Mouse (Mus musculus) heart, postnatal 0 days (tissue): ENCODE measurements around the gene Rab26. TPM values are rescaled to one million over a fixed set of nuclear protein-coding genes. Genes with fewer than 3 reads are reported as not detected.

Experiments used
- ATAC-seq: fragments of 200-750 bp; cut with Nextera tagmentation; 2 replicates; pipeline ENCODE4 v1.8.0; 2017; ENCODE audit warnings: low read depth, moderate number of reproducible peaks, moderate library complexity; ENCODE audit not compliant: insufficient read depth
- DNase-seq: peaks from one replicate; pipeline ENCODE4 v3.0.0-alpha.2; 2016; ENCODE audit warnings: low spot score
- H3K27ac ChIP-seq: fragments of 300-500 bp; sonication (generic); 2 replicates; pipeline ENCODE4 v1.5.1; 2014; ENCODE audit warnings: low read depth, mild to moderate bottlenecking
- H3K27me3 ChIP-seq: fragments of 300-500 bp; sonication (generic); 2 replicates; pipeline ENCODE4 v1.6.1; 2014; ENCODE audit warnings: low read length, mixed read lengths; ENCODE audit not compliant: control insufficient read depth, insufficient read depth
- H3K36me3 ChIP-seq: fragments of 300-500 bp; sonication (generic); replicated peaks from 2 replicates; pipeline ENCODE4 v1.6.1; 2014; ENCODE audit warnings: low read length, mixed read lengths; ENCODE audit not compliant: control insufficient read depth, insufficient read depth
- H3K4me1 ChIP-seq: fragments of 300-500 bp; sonication (generic); 2 replicates; pipeline ENCODE4 v1.6.1; 2014; ENCODE audit warnings: antibody characterized with exemption; ENCODE audit not compliant: control insufficient read depth, insufficient read depth
- H3K4me2 ChIP-seq: fragments of 300-500 bp; sonication (generic); 2 replicates; pipeline ENCODE4 v1.6.1; 2014; ENCODE audit warnings: low read depth, mild to moderate bottlenecking, low read length, moderate library complexity
- H3K4me3 ChIP-seq: fragments of 300-500 bp; sonication (generic); 2 replicates; pipeline ENCODE4 v1.5.1; 2014; ENCODE audit warnings: low read depth, low read length
- H3K9ac ChIP-seq: fragments of 300-500 bp; sonication (generic); replicated peaks from 2 replicates; pipeline ENCODE4 v1.6.1; 2014; ENCODE audit warnings: low read depth, low read length, mixed read lengths
- H3K9me3 ChIP-seq: fragments of 300-500 bp; sonication (generic); replicated peaks from 2 replicates; pipeline ENCODE4 v1.6.1; 2016; ENCODE audit warnings: low read length; ENCODE audit not compliant: control insufficient read depth
- CTCF ChIP-seq: IDR thresholded peaks from 2 replicates; pipeline ENCODE4 v1.5.1; 2016; ENCODE audit warnings: antibody characterized with exemption, control low read depth, low read depth
- EP300 ChIP-seq: IDR thresholded peaks from 2 replicates; pipeline ENCODE4 v1.6.1; 2016; ENCODE audit warnings: antibody characterized with exemption, low read depth
- WGBS: fragments of 180-500 bp; shearing (Covaris S2); extraction: QIAGEN DNeasy Blood & Tissue Kit; methylation state at CpG from one replicate; pipeline ENCODE4 v1.1.7; 2014; 5-methylcytosine and 5-hydroxymethylcytosine counted together
- polyA plus RNA-seq: library from polyadenylated mRNA; unstranded; fragments of >200 nt; fragmentation: Nextera tagmentation; extraction: Ambion mirVana; gene quantifications from 2 replicates; pipeline ENCODE4 v1.2.1, GENCODE M21; 2015
- total RNA-seq: library from RNA; depleted of rRNA; stranded (reverse); fragments of >200 nt; gene quantifications from 2 replicates; pipeline ENCODE4 v1.2.3, GENCODE M21; 2014; ENCODE audit warnings: low replicate concordance

Rab26 gene
- total and polyA plus RNA-seq, 2 experiments from 2014 or later = 0.46 TPM; not detected in 1

DNA sequence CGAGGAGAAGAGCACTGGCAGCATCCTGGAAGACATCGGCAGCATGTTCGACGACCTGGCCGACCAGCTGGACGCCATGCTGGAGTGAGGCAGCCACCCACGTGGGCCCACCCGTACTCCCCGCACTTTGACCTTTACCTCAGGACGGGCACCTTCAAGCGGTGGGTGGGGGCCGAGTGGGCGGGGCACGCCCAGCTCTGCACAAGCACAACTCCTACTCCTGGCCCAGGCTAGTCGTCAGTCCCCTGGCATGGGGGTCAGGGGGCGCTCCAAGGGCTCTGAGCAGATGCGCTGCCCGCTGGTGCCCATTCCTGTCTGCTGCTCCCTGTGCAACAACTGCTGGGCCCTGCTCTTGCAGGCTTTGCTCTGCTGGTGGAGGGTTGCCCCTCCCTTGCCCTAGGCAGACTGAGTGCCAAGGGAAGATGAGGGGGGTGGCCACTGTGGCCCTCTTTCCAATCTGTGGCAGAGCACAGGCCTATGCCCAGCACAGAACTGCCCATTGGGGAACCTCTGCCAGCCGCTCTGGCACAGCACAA is 26.8 kb downstream of the Rab26 start:
- Histone ChIP-seq H3K4me2 (peak overlapping the region; percentile 56; the same call in 1 of the 2 replicates), H3K9ac (no peak overlapping the region), H3K27me3 (peaks cover 4% of the 10 kb centered on the region; the same call in 1 of the 2 replicates), H3K4me3 (no peak overlapping the region), H3K4me1 (no peaks in the 10 kb centered on the region), H3K27ac (no peak overlapping the region), H3K36me3 (peaks cover 45% of the 10 kb centered on the region), H3K9me3 (no peaks in the 10 kb centered on the region)
- peak; percentile 7; the same call in 1 of the 2 replicates for ATAC-seq
- TF ChIP-seq CTCF = no peak
- TF ChIP-seq EP300 = no peak
- 57% methylated on average over 19 of the region's 19 CpGs for WGBS
- no peak for DNase-seq

DNA sequence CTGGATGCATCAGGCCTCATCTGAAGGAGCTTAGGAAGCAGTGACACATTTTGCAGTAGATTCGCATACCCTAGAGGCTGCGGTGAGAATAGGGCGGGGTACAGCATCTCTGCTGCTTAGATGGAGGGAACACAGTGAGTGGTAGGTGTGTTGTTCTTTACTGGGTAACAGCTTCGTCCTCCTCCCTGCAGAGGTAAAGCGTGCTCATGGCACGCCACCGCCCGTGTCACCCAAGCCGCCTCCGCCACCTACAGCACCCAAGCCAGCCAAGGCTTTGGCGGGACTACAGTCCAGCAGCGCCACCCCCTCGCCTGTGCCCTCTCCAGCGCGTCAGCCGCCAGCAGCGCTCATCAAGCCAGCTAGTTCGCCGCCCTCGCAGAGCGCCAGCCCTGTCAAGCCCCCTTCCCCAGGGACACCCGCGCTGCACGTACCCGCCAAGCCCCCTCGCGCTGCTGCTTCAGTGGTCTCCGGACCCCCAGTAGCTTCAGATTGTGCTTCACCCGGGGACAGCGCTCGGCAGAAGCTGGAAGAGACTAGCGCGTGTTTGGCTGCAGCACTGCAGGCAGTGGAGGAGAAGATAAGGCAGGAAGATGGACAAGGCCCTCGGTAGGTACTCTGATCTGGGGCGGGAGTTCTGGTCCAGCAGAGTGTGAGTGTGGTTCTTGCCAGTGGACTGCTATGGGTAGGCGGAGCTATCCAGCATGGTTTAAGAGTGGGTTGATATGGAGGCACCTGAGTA is 27.5 kb downstream of the Rab26 start:
- DNase-seq = no peak
- Histone ChIP-seq H3K4me2 (peak overlapping the region; percentile 56), H3K9me3 (no peaks in the 10 kb centered on the region), H3K4me3 (no peak overlapping the region; the same call in 1 of the 2 replicates), H3K27ac (no peak overlapping the region), H3K9ac (no peak overlapping the region), H3K4me1 (no peaks in the 10 kb centered on the region), H3K36me3 (peaks cover 38% of the 10 kb centered on the region), H3K27me3 (peaks cover 4% of the 10 kb centered on the region; the same call in 1 of the 2 replicates)
- peak; percentile 21; the same call in 1 of the 2 replicates for ATAC-seq
- TF ChIP-seq CTCF = no peak
- no peak for TF ChIP-seq EP300
- 18% methylated on average over 36 of the region's 36 CpGs for WGBS

DNA sequence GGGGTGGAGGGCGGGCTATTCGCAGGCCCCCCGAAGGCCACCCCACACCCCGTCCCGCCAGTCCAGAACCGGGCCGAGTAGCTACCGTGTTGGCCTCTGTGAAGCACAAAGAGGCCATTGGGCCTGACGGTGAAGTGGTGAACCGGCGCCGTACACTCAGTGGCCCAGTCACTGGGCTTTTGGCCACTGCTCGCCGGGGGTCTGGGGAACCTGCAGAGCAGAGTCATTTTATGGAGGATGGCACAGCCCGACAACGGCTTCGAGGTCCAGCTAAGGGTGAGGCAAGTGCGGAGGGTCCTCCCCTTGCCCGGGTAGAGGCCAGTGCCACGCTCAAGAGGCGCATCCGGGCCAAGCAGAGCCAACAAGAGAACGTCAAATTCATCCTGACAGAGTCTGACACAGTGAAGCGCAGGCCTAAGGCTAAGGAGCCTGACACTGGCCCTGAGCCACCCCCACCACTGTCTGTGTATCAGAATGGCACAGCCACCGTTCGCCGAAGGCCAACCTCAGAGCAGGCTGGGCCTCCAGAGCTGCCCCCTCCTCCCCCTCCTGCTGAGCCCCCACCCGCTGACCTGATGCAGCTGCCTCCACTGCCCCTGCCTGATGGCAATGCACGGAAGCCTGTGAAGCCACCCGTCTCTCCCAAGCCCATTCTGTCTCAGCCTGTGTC is 28.6 kb downstream of the Rab26 start:
- Histone ChIP-seq H3K27ac (no peak overlapping the region), H3K4me2 (no peak overlapping the region), H3K9ac (no peak overlapping the region), H3K36me3 (peaks cover 27% of the 10 kb centered on the region), H3K9me3 (no peaks in the 10 kb centered on the region), H3K27me3 (peaks cover 4% of the 10 kb centered on the region; the same call in 1 of the 2 replicates), H3K4me3 (no peak overlapping the region), H3K4me1 (no peaks in the 10 kb centered on the region)
- ATAC-seq (no peak), DNase-seq (no peak)
- TF ChIP-seq CTCF = no peak
- TF ChIP-seq EP300 = no peak
- WGBS = 92% methylated on average over 30 of the region's 30 CpGs

DNA sequence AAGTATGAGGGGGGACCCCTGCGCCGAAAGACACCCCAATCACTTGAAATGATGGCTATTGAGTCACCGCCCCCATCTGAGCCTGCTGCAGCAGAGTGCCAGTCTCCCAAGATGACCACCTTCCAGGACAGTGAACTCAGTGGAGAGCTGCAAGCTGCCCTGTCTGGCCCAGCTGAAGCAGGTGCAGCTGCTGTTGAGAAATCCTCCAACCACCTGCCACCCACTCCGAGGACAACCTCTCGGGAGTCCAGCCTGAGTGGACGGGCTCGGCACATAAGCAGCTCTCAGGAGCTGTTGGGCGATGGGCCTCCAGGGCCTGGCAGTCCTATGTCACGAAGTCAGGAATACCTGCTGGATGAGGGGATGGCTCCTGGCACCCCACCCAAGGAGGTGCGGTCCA is 29.9 kb downstream of the Rab26 start:
- TF ChIP-seq CTCF (no peak), EP300 (no peak)
- DNase-seq = no peak
- H3K9me3 ChIP-seq = no peaks in the 10 kb centered on the region
- H3K27me3 ChIP-seq = peaks cover 4% of the 10 kb centered on the region; the same call in 1 of the 2 replicates
- H3K27ac ChIP-seq = no peak overlapping the region
- no peak overlapping the region for H3K4me2 ChIP-seq
- no peak overlapping the region for H3K9ac ChIP-seq
- H3K36me3 ChIP-seq = peaks cover 14% of the 10 kb centered on the region
- WGBS = 88% methylated on average over 10 of the region's 10 CpGs
- H3K4me3 ChIP-seq = no peak overlapping the region
- no peaks in the 10 kb centered on the region for H3K4me1 ChIP-seq
- no peak for ATAC-seq

DNA sequence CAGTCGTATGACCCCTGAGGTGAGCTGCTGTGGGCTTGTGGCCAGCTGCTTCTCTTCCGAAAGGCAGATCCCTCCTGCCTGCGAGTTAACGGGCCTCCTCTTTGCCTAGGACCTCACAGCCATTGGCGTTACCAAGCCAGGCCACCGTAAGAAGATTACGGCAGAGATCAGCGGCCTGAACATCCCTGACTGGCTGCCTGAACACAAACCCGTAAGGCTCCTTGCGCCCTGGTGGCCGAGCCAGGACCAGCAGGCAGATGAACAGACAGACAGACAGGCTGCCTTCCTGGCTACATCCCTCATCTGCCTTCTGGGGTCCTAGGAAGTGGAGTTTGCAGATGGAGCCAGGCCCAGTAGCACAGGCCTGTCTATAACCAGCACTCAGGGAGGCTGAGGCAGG is 31.8 kb downstream of the Rab26 start:
- DNase-seq = no peak
- Histone ChIP-seq H3K9ac (no peak overlapping the region), H3K36me3 (no peaks in the 10 kb centered on the region), H3K27me3 (peaks cover 4% of the 10 kb centered on the region; the same call in 1 of the 2 replicates), H3K4me3 (no peak overlapping the region), H3K4me2 (no peak overlapping the region), H3K27ac (no peak overlapping the region), H3K9me3 (no peaks in the 10 kb centered on the region), H3K4me1 (no peaks in the 10 kb centered on the region)
- peak; percentile 17; the same call in 1 of the 2 replicates for TF ChIP-seq CTCF
- no peak for TF ChIP-seq EP300
- no peak for ATAC-seq
- WGBS = 28% methylated on average over 11 of the region's 11 CpGs
